Mouse (Mus musculus) small intestine, adult 2 months (tissue): ENCODE measurements around the gene Fignl2.

Experiments
- CTCF ChIP-seq: fragments of 200-500 bp; IDR thresholded peaks from 2 replicates; pipeline ENCODE4 v1.5.1; 2012; ENCODE audit warnings: low read depth, mild to moderate bottlenecking, control low read depth, inconsistent platforms, low read length, moderate library complexity, mixed read lengths; ENCODE audit not compliant: insufficient replicate concordance, insufficient read length; ENCODE audit errors: extremely low read depth
- POLR2A ChIP-seq: fragments of 200-500 bp; IDR thresholded peaks from 2 replicates; pipeline ENCODE4 v1.6.1; 2012; ENCODE audit warnings: low read depth, mild to moderate bottlenecking, control low read depth, inconsistent platforms, low read length, moderate library complexity

- TF ChIP-seq CTCF = no peak
- TF ChIP-seq POLR2A = no peak
Measured at GRCm38 (mm10) chr15:101121411-101122289, 43.3 kb upstream of the Fignl2 start.
